Mouse (Mus musculus): ENCODE measurements around the gene Plekha5.

GRCm38 (mm10) chr6:140375671-140376070 lies 48.2 kb upstream of the Plekha5 start:
- TF ChIP-seq POLR2A (IDR thresholded peaks at IDR 0.05; ENCODE audit: control insufficient read depth, low read depth, low read length) (no peak), CTCF (IDR thresholded peaks at IDR 0.05; ENCODE audit: control insufficient read depth, insufficient read depth, insufficient replicate concordance, low read depth, low read length) (no peak)

Data from testis, adult 2 months (tissue).